Comparison of ENCODE assay signal across 18 mouse cellular contexts in genomic region chr13:99938606-99939319, GRCm38 (mm10). TPM values are rescaled to one million over a fixed set of nuclear protein-coding genes. Genes with fewer than 3 reads are reported as not detected.
DNase-seq lines count a peak whose midpoint lies in the region; ATAC-seq lines count a peak whose summit lies in the region.
"Had no signal": no experiment of that assay in that cellular context is flagged by ENCODE, and none has a peak within 500 bp of the region (broad histone marks: within the 10 kb centered on the region; RNA-seq: fewer than 3 reads in every experiment).

No protein-coding gene starts in this region.

- H3K9me3 ChIP-seq in midbrain, embryonic 14.5 days (ENCODE audit: control insufficient read depth, low read length): no peaks in the 10 kb centered on the region
- H3K9me3 ChIP-seq in midbrain, embryonic 10.5 days (replicated peaks): 0 out of 2 replicates have a peak, but pooled peaks cover 4% of the 10 kb centered on the region
- H3K9me3 ChIP-seq: limb, embryonic 10.5 days; midbrain, embryonic 12.5 days; stomach, embryonic 15.5 days had no signal

- peak; percentile 19 to 23 for DNase-seq in cerebellum, postnatal 14 days
- DNase-seq in cerebellum, postnatal 36 days: no peak
- DNase-seq in midbrain, embryonic 14.5 days: peak; percentile 44
- DNase-seq in midbrain, embryonic 10.5 days (ENCODE audit: low spot score): no peak
- DNase-seq in spleen, postnatal 10 days (ENCODE audit: low spot score in 2 of 2): no peak
- DNase-seq in ovary, postnatal 36 days (ENCODE audit: low spot score): no peak
- DNase-seq: cerebellum, adult 9-10 months; heart, postnatal 4 days; kidney, adult 8-10 months; kidney, postnatal 4 days; thymus, postnatal 25 days had no signal

- H3K27me3 ChIP-seq in midbrain, embryonic 14.5 days (ENCODE audit: control insufficient read depth, insufficient read depth, low read length): no peaks in the 10 kb centered on the region
- H3K27me3 ChIP-seq in midbrain, embryonic 10.5 days (ENCODE audit: low read depth, poor library complexity, severe bottlenecking): no peaks in the 10 kb centered on the region
- H3K27me3 ChIP-seq: heart, embryonic 13.5 days; liver, embryonic 12.5 days; midbrain, embryonic 12.5 days; stomach, embryonic 15.5 days had no signal

- no peak for ATAC-seq in midbrain, embryonic 14.5 days (ENCODE audit: low FRiP score, low TSS enrichment)
- peak; percentile 34 to 58 for ATAC-seq in hematopoietic stem cell, adult 5-6 weeks (replicated peaks in 1 of 2; ENCODE audit: insufficient read depth in 1 of 2, low FRiP score in 2 of 2, low TSS enrichment in 1 of 2, low read depth in 1 of 2, poor library complexity in 2 of 2, severe bottlenecking in 2 of 2)
- ATAC-seq in megakaryocyte progenitor cell, adult 5-6 weeks (replicated peaks; ENCODE audit: poor library complexity): peak; percentile 68
- ATAC-seq: liver, embryonic 12.5 days had no signal

- no peak overlapping the region for H3K4me3 ChIP-seq in midbrain, embryonic 14.5 days (replicated peaks; ENCODE audit: low read depth, low read length)
- no peak overlapping the region for H3K4me3 ChIP-seq in midbrain, embryonic 10.5 days
- H3K4me3 ChIP-seq: heart, embryonic 13.5 days; limb, embryonic 10.5 days; liver, embryonic 12.5 days; midbrain, embryonic 12.5 days; stomach, embryonic 15.5 days had no signal

- no peak overlapping the region for H3K9ac ChIP-seq in midbrain, embryonic 14.5 days (replicated peaks; ENCODE audit: low read length)
- H3K9ac ChIP-seq: heart, embryonic 13.5 days; liver, embryonic 12.5 days; midbrain, embryonic 12.5 days; stomach, embryonic 15.5 days had no signal

- WGBS in midbrain, embryonic 14.5 days: 66% methylated on average over 10 of the region's 10 CpGs
- WGBS in midbrain, embryonic 10.5 days: 86% methylated on average over 10 of the region's 10 CpGs

- no peaks in the 10 kb centered on the region for H3K36me3 ChIP-seq in midbrain, embryonic 14.5 days (ENCODE audit: control insufficient read depth, insufficient read depth, low read length)
- no peaks in the 10 kb centered on the region for H3K36me3 ChIP-seq in midbrain, embryonic 10.5 days
- H3K36me3 ChIP-seq: heart, embryonic 13.5 days; limb, embryonic 10.5 days; liver, embryonic 12.5 days; midbrain, embryonic 12.5 days; stomach, embryonic 15.5 days had no signal

- peaks cover 31% of the 10 kb centered on the region for H3K4me1 ChIP-seq in midbrain, embryonic 14.5 days (ENCODE audit: control insufficient read depth, insufficient read depth, low read length)
- peaks cover 18% of the 10 kb centered on the region for H3K4me1 ChIP-seq in midbrain, embryonic 10.5 days
- H3K4me1 ChIP-seq: heart, embryonic 13.5 days; liver, embryonic 12.5 days; stomach, embryonic 15.5 days had no signal

- no peak overlapping the region for H3K4me2 ChIP-seq in midbrain, embryonic 14.5 days (ENCODE audit: low read length)
- H3K4me2 ChIP-seq: heart, embryonic 13.5 days; liver, embryonic 12.5 days; midbrain, embryonic 12.5 days; stomach, embryonic 15.5 days had no signal

- peak overlapping the region; percentile 41 for H3K27ac ChIP-seq in midbrain, embryonic 14.5 days (replicated peaks; ENCODE audit: low read depth, low read length)
- no peak overlapping the region for H3K27ac ChIP-seq in midbrain, embryonic 10.5 days (replicated peaks)
- H3K27ac ChIP-seq: heart, embryonic 13.5 days; limb, embryonic 10.5 days; liver, embryonic 12.5 days; stomach, embryonic 15.5 days had no signal

RNA-seq across cellular contexts. Expression of gene Cartpt, which starts 37.9 kb away (rescaled TPM):
- polyA plus RNA-seq in midbrain, embryonic 14.5 days (2014; fragmentation: Nextera tagmentation; extraction: Ambion mirVana): 18.4 and 24.8 TPM in 2 replicates
- polyA plus RNA-seq in midbrain, embryonic 10.5 days (2016; fragmentation: Nextera tagmentation; extraction: Ambion mirVana): 5.1 and 13.5 TPM in 2 replicates
- not detected in 2 replicates for total RNA-seq in hematopoietic stem cell, adult 5-6 weeks (2017)
- total RNA-seq in megakaryocyte progenitor cell, adult 5-6 weeks (2015): not detected in 2 replicates
- not detected in 2 replicates for total RNA-seq in megakaryocyte progenitor cell, adult 5-6 weeks (2017)

Comparison
In these comparisons a context has a peak if more than half of its experiments do, and no peak if none do; other contexts are left out.
1. DNase-seq: peak in cerebellum, postnatal 14 days (2 of 2) and midbrain, embryonic 14.5 days (single experiment); none in cerebellum, postnatal 36 days (0 of 2), midbrain, embryonic 10.5 days (single experiment), spleen, postnatal 10 days (0 of 2) and ovary, postnatal 36 days (single experiment).